Mouse (Mus musculus): ENCODE results near the gene Slc35e3.

Slc35e3 gene

GRCm38 (mm10) chr10:117701034-117701829, 44.9 kb downstream of the Slc35e3 start:
- intact Hi-C loops (cut with DNase I) = no loop called here

- intact Hi-C loops (cut with DNase I) = no loop called here
Observed at GRCm38 (mm10) chr10:117700450-117700849, 45.7 kb downstream of the Slc35e3 start.

GRCm38 (mm10) chr10:117699914-117700313, 46.3 kb downstream of the Slc35e3 start:
- intact Hi-C loops (cut with DNase I) = loop anchor here (10.0 kb wide), 1 partner anchor 345 kb away; no protein-coding TSS in a partner anchor

- intact Hi-C loops (cut with DNase I) = loop anchor here (10.0 kb wide), 1 partner anchor 344 kb away; no protein-coding TSS in a partner anchor
Observed at GRCm38 (mm10) chr10:117698313-117699138, 47.6 kb downstream of the Slc35e3 start.

GRCm38 (mm10) chr10:117697561-117698115, 48.5 kb downstream of the Slc35e3 start:
- intact Hi-C loops (cut with DNase I) = loop anchor here (10.0 kb wide), 1 partner anchor 343 kb away; no protein-coding TSS in a partner anchor

- intact Hi-C loops (cut with DNase I) = loop anchor here (10.0 kb wide), 1 partner anchor 342 kb away; no protein-coding TSS in a partner anchor
Observed at GRCm38 (mm10) chr10:117696827-117697560, 49.2 kb downstream of the Slc35e3 start.

GRCm38 (mm10) chr10:117696021-117696826, 49.9 kb downstream of the Slc35e3 start:
- intact Hi-C loops (cut with DNase I) = loop anchor here (10.0 kb wide), 1 partner anchor 341 kb away; no protein-coding TSS in a partner anchor

- intact Hi-C loops (cut with DNase I) = loop anchor here (10.0 kb wide), 1 partner anchor 341 kb away; no protein-coding TSS in a partner anchor
Observed at GRCm38 (mm10) chr10:117695605-117696004, 50.6 kb downstream of the Slc35e3 start.

- intact Hi-C loops (cut with DNase I) = loop anchor here (10.0 kb wide), 1 partner anchor 340 kb away; no protein-coding TSS in a partner anchor
Observed at GRCm38 (mm10) chr10:117695027-117695426, 51.1 kb downstream of the Slc35e3 start.

GRCm38 (mm10) chr10:117694255-117694953, 51.8 kb downstream of the Slc35e3 start:
- intact Hi-C loops (cut with DNase I) = loop anchor here (10.0 kb wide), 1 partner anchor 340 kb away; no protein-coding TSS in a partner anchor

- intact Hi-C loops (cut with DNase I) = loop anchor here (10.0 kb wide), 1 partner anchor 338 kb away; no protein-coding TSS in a partner anchor
Observed at GRCm38 (mm10) chr10:117692953-117693352, 53.2 kb downstream of the Slc35e3 start.

GRCm38 (mm10) chr10:117692173-117692572, 54.0 kb downstream of the Slc35e3 start:
- intact Hi-C loops (cut with DNase I) = loop anchor here (10.0 kb wide), 1 partner anchor 337 kb away; no protein-coding TSS in a partner anchor

GRCm38 (mm10) chr10:117691389-117691968, 54.7 kb downstream of the Slc35e3 start:
- intact Hi-C loops (cut with DNase I) = loop anchor here (10.0 kb wide), 1 partner anchor 337 kb away; no protein-coding TSS in a partner anchor

- intact Hi-C loops (cut with DNase I) = loop anchor here (10.0 kb wide), 1 partner anchor 336 kb away; no protein-coding TSS in a partner anchor
Observed at GRCm38 (mm10) chr10:117690770-117691296, 55.3 kb downstream of the Slc35e3 start.

GRCm38 (mm10) chr10:117690101-117690352, 56.1 kb downstream of the Slc35e3 start:
- intact Hi-C loops (cut with DNase I) = loop anchor here (10.0 kb wide), 1 partner anchor 335 kb away; no protein-coding TSS in a partner anchor

- intact Hi-C loops (cut with DNase I) = loop anchor here (10.0 kb wide), 1 partner anchor 335 kb away; no protein-coding TSS in a partner anchor
Observed at GRCm38 (mm10) chr10:117689297-117690100, 56.7 kb downstream of the Slc35e3 start.
